Mouse (Mus musculus) hindbrain, embryonic 14.5 days (tissue): ENCODE measurements around the gene Myb. TPM values are rescaled to one million over a fixed set of nuclear protein-coding genes. Genes with fewer than 3 reads are reported as not detected.
A peak's percentile ranks its signal among the peaks of the same experiment; 100 is the strongest.

ENCODE experiments used
- ATAC-seq: fragments of 200-750 bp; cut with Nextera tagmentation; 2 replicates; pipeline ENCODE4 v1.8.0; 2017; ENCODE audit warnings: moderate number of reproducible peaks, mild to moderate bottlenecking, moderate TSS enrichment, moderate library complexity; ENCODE audit not compliant: low FRiP score
- DNase-seq: peaks from one replicate; pipeline ENCODE4 v3.0.0-alpha.2; 2015; ENCODE audit warnings: low spot score
- H3K27ac ChIP-seq: fragments of 300-500 bp; sonication (generic); 2 replicates; pipeline ENCODE4 v1.5.1; 2014; ENCODE audit warnings: mild to moderate bottlenecking, moderate library complexity
- H3K27me3 ChIP-seq: fragments of 300-500 bp; sonication (generic); 2 replicates; pipeline ENCODE4 v1.6.1; 2014; ENCODE audit warnings: mild to moderate bottlenecking, low read length, mixed read lengths; ENCODE audit not compliant: control insufficient read depth, insufficient read depth
- H3K36me3 ChIP-seq: fragments of 300-500 bp; sonication (generic); replicated peaks from 2 replicates; pipeline ENCODE4 v1.6.1; 2014; ENCODE audit not compliant: control insufficient read depth, insufficient read depth
- H3K4me1 ChIP-seq: fragments of 300-500 bp; sonication (generic); replicated peaks from 2 replicates; pipeline ENCODE4 v1.6.1; 2014; ENCODE audit warnings: antibody characterized with exemption, low read length, mixed read lengths; ENCODE audit not compliant: control insufficient read depth, insufficient read depth
- H3K4me2 ChIP-seq: fragments of 300-500 bp; sonication (generic); replicated peaks from 2 replicates; pipeline ENCODE4 v1.6.1; 2014; ENCODE audit warnings: mild to moderate bottlenecking, moderate library complexity
- H3K4me3 ChIP-seq: fragments of 300-500 bp; sonication (generic); replicated peaks from 2 replicates; pipeline ENCODE4 v1.5.1; 2014; ENCODE audit warnings: mild to moderate bottlenecking, low read length
- H3K9ac ChIP-seq: fragments of 300-500 bp; sonication (generic); 2 replicates; pipeline ENCODE4 v1.6.1; 2014
- H3K9me3 ChIP-seq: fragments of 300-500 bp; sonication (generic); 2 replicates; pipeline ENCODE4 v1.6.1; 2016; ENCODE audit warnings: low read length; ENCODE audit not compliant: control insufficient read depth
- WGBS: fragments of 180-500 bp; shearing (Covaris S2); extraction: QIAGEN DNeasy Blood & Tissue Kit; methylation state at CpG from one replicate; pipeline ENCODE4 v1.1.7; 2014; 5-methylcytosine and 5-hydroxymethylcytosine counted together
- polyA plus RNA-seq: library from polyadenylated mRNA; unstranded; fragments of >200 nt; fragmentation: Nextera tagmentation; extraction: Ambion mirVana; gene quantifications from 2 replicates; pipeline ENCODE4 v1.2.1, GENCODE M21; 2014

The Myb gene
- polyA plus RNA-seq, 1 experiment from 2014 or later: 2.3 TPM

GRCm38 (mm10) chr10:21195597-21195996 is 34.8 kb upstream of the Myb start:
- H3K27ac ChIP-seq: no peak overlapping the region
- 64% methylated on average over 8 of the region's 8 CpGs for WGBS
- DNase-seq (no peak), ATAC-seq (no peak)
- H3K9ac ChIP-seq: no peak overlapping the region
- no peaks in the 10 kb centered on the region for H3K4me1 ChIP-seq
- no peaks in the 10 kb centered on the region for H3K36me3 ChIP-seq
- H3K4me2 ChIP-seq: no peak overlapping the region
- H3K4me3 ChIP-seq: no peak overlapping the region
- no peaks in the 10 kb centered on the region for H3K9me3 ChIP-seq
- H3K27me3 ChIP-seq: no peaks in the 10 kb centered on the region

- WGBS: 64% methylated on average over 3 of the region's 3 CpGs
- H3K27me3 ChIP-seq: no peaks in the 10 kb centered on the region
- no peaks in the 10 kb centered on the region for H3K4me1 ChIP-seq
- H3K4me3 ChIP-seq: no peak overlapping the region
- H3K27ac ChIP-seq: no peak overlapping the region
- no peak for ATAC-seq
- no peak for DNase-seq
- H3K9ac ChIP-seq: no peak overlapping the region
- H3K4me2 ChIP-seq: no peak overlapping the region
- no peaks in the 10 kb centered on the region for H3K36me3 ChIP-seq
- no peaks in the 10 kb centered on the region for H3K9me3 ChIP-seq
Observed at GRCm38 (mm10) chr10:21193935-21194505, 33.2 kb upstream of the Myb start.

GRCm38 (mm10) chr10:21193088-21193934 is 32.5 kb upstream of the Myb start:
- Histone ChIP-seq H3K27ac (no peak overlapping the region), H3K4me3 (no peak overlapping the region), H3K27me3 (no peaks in the 10 kb centered on the region), H3K9me3 (no peaks in the 10 kb centered on the region), H3K4me2 (no peak overlapping the region), H3K36me3 (no peaks in the 10 kb centered on the region), H3K4me1 (no peaks in the 10 kb centered on the region), H3K9ac (no peak overlapping the region)
- WGBS: 29% methylated on average over 10 of the region's 10 CpGs
- ATAC-seq (no peak), DNase-seq (no peak)

DNA sequence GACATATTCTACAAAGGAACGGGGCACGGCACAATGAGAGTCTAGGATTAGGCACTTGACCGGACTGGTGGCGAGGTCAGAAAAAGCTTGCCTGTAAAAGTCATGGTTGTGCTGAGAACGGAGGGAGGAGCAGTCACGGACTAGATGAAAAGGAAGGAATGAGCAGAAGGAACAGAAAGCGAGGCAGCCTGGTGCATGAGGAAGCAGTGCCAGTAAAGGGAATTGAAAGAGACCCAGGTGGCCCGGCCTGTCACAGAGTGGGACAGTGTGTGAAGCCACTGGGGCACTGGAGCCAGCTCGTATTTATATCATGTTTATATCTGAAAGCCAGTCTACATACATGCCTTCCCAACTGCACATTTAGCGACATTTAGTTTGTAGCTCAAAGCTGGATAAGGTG is 31.7 kb upstream of the Myb start:
- H3K4me1 ChIP-seq: no peaks in the 10 kb centered on the region
- 74% methylated on average over 10 of the region's 10 CpGs for WGBS
- H3K27ac ChIP-seq: no peak overlapping the region
- no peak for DNase-seq
- no peak overlapping the region for H3K4me2 ChIP-seq
- no peak overlapping the region for H3K9ac ChIP-seq
- H3K27me3 ChIP-seq: no peaks in the 10 kb centered on the region
- ATAC-seq: no peak
- H3K4me3 ChIP-seq: no peak overlapping the region
- no peaks in the 10 kb centered on the region for H3K36me3 ChIP-seq
- H3K9me3 ChIP-seq: no peaks in the 10 kb centered on the region

GRCm38 (mm10) chr10:21189756-21190397 is 29.1 kb upstream of the Myb start:
- 78% methylated on average over 9 of the region's 9 CpGs for WGBS
- DNase-seq (no peak), ATAC-seq (no peak)
- no peak overlapping the region for H3K4me2 ChIP-seq
- no peaks in the 10 kb centered on the region for H3K4me1 ChIP-seq
- H3K4me3 ChIP-seq: no peak overlapping the region
- H3K9me3 ChIP-seq: no peaks in the 10 kb centered on the region
- no peak overlapping the region for H3K27ac ChIP-seq
- no peaks in the 10 kb centered on the region for H3K36me3 ChIP-seq
- no peaks in the 10 kb centered on the region for H3K27me3 ChIP-seq
- H3K9ac ChIP-seq: no peak overlapping the region

GRCm38 (mm10) chr10:21189275-21189601 is 28.5 kb upstream of the Myb start:
- peak overlapping the region; percentile 38 for H3K9ac ChIP-seq
- ATAC-seq (no peak), DNase-seq (no peak)
- no peak overlapping the region for H3K27ac ChIP-seq
- no peaks in the 10 kb centered on the region for H3K4me1 ChIP-seq
- peak overlapping the region; percentile 49 for H3K4me2 ChIP-seq
- H3K36me3 ChIP-seq: no peaks in the 10 kb centered on the region
- H3K27me3 ChIP-seq: no peaks in the 10 kb centered on the region
- WGBS: 24% methylated on average over 8 of the region's 8 CpGs
- peak overlapping the region; percentile 23 for H3K4me3 ChIP-seq
- H3K9me3 ChIP-seq: no peaks in the 10 kb centered on the region

DNA sequence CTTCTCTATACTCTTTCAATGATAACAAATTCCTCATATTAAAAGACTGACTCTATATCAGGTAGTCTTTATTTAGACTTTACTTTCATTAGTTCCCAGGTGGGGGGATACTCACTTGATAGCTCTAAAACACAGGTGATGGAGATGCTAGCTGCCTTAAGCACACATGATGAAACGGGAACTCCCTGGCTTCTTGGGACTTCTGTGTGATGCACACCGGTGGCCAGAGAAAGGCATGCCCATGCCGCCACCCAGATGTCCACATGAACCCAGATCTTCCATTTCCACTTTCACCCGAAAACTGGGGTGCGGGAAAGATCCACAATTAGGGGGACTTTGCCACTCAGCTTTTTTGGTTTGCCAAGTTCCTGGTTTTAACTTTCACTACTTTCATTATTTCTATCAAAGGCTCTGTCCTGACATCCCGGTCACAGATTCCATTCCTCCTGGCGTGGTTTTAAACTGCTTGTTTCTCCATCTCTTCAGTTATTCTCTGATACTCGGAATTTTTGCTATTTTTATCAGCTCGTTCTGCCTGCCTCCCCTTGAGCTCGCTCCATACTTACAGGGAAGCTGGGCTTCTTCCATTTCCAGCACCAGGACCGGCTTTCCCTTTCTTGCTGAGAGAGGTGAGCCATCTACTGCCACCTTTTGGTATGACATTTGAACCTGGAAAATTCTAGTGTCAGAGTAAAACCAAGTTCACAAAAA is 27.9 kb upstream of the Myb start:
- Histone ChIP-seq H3K27ac (no peak overlapping the region), H3K36me3 (no peaks in the 10 kb centered on the region), H3K9me3 (no peaks in the 10 kb centered on the region), H3K9ac (peak overlapping the region; percentile 38), H3K4me1 (no peaks in the 10 kb centered on the region), H3K4me3 (peak overlapping the region; percentile 23), H3K27me3 (no peaks in the 10 kb centered on the region), H3K4me2 (peak overlapping the region; percentile 49)
- DNase-seq (peak; percentile 83), ATAC-seq (peak; percentile 66; the same call in 1 of the 2 replicates)
- WGBS: 27% methylated on average over 11 of the region's 11 CpGs

DNA sequence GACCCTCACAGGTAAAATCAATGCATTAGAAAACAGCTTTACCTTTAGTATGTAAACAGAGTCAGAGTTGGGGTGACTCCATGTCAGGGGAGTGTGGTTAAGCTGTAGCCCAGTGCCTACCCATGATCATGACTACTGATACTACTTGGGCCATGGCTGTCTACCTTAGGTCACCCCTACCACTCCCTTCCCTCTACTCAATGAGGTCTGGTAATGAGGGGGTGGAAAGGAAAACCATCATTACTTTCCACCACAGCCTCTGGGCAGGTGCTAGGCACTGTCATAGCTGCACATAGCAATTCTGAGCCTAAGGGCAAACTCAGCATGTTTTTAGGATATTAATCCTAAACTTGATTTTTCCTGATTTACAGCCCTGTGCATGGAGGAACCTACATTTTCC is 27.1 kb upstream of the Myb start:
- H3K9ac ChIP-seq: no peak overlapping the region
- H3K4me2 ChIP-seq: no peak overlapping the region
- no peaks in the 10 kb centered on the region for H3K9me3 ChIP-seq
- no peak for ATAC-seq
- H3K27me3 ChIP-seq: no peaks in the 10 kb centered on the region
- no peaks in the 10 kb centered on the region for H3K36me3 ChIP-seq
- H3K4me1 ChIP-seq: no peaks in the 10 kb centered on the region
- H3K4me3 ChIP-seq: no peak overlapping the region
- DNase-seq: no peak
- no peak overlapping the region for H3K27ac ChIP-seq

DNA sequence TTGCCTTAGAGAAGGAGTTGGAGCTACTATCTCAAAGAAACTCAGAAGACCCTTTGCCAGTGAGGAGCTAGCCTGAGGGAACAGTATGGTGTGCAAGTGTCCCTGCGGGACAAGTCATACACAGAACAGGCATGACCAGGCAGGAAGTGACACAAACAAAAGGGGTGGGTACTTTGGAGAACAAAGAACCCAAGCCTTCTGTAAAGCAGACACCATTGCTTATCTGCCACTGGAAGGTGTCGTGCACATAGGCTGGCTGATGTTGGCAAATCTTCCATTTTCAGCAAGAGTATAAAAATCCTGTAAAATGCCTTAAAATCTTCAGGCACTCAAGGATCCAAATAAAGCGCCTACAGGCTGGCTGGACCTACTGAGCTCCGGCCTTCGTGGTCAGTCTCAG is 25.9 kb upstream of the Myb start:
- H3K4me2 ChIP-seq: no peak overlapping the region
- WGBS: 86% methylated on average over 5 of the region's 5 CpGs
- ATAC-seq: no peak
- no peaks in the 10 kb centered on the region for H3K27me3 ChIP-seq
- no peaks in the 10 kb centered on the region for H3K9me3 ChIP-seq
- H3K9ac ChIP-seq: no peak overlapping the region
- no peak overlapping the region for H3K4me3 ChIP-seq
- H3K27ac ChIP-seq: no peak overlapping the region
- DNase-seq: no peak
- no peaks in the 10 kb centered on the region for H3K36me3 ChIP-seq
- H3K4me1 ChIP-seq: no peaks in the 10 kb centered on the region
